Mouse (Mus musculus) midbrain, embryonic 16.5 days (tissue): ENCODE results near the gene Tgfbi. TPM values are rescaled to one million over a fixed set of nuclear protein-coding genes. Genes with fewer than 3 reads are reported as not detected.

ENCODE experiments used
- ATAC-seq: fragments of 200-750 bp; cut with Nextera tagmentation; 2 replicates; pipeline ENCODE4 v1.8.0; 2017; ENCODE audit warnings: moderate TSS enrichment
- H3K27ac ChIP-seq: fragments of 300-500 bp; sonication (generic); 2 replicates; pipeline ENCODE4 v1.5.1; 2014; ENCODE audit warnings: mild to moderate bottlenecking, low read length, mixed read lengths
- H3K27me3 ChIP-seq: fragments of 300-500 bp; sonication (generic); 2 replicates; pipeline ENCODE4 v1.6.1; 2014; ENCODE audit warnings: low read depth, low read length, mixed read lengths; ENCODE audit not compliant: control insufficient read depth, insufficient read depth
- H3K36me3 ChIP-seq: fragments of 300-500 bp; sonication (generic); 2 replicates; pipeline ENCODE4 v1.6.1; 2014; ENCODE audit warnings: mild to moderate bottlenecking, low read length, moderate library complexity, mixed read lengths; ENCODE audit not compliant: control insufficient read depth, insufficient read depth
- H3K4me1 ChIP-seq: fragments of 300-500 bp; sonication (generic); 2 replicates; pipeline ENCODE4 v1.6.1; 2014; ENCODE audit warnings: mild to moderate bottlenecking, low read length, mixed read lengths; ENCODE audit not compliant: control insufficient read depth, insufficient read depth
- H3K4me2 ChIP-seq: fragments of 300-500 bp; sonication (generic); 2 replicates; pipeline ENCODE4 v1.6.1; 2014; ENCODE audit warnings: mild to moderate bottlenecking, low read length, mixed read lengths
- H3K4me3 ChIP-seq: fragments of 300-500 bp; sonication (generic); 2 replicates; pipeline ENCODE4 v1.5.1; 2014; ENCODE audit warnings: low read depth, mild to moderate bottlenecking, low read length, moderate library complexity, mixed read lengths
- H3K9ac ChIP-seq: fragments of 300-500 bp; sonication (generic); 2 replicates; pipeline ENCODE4 v1.6.1; 2014; ENCODE audit warnings: low read depth, low read length, mixed read lengths
- H3K9me3 ChIP-seq: fragments of 300-500 bp; sonication (generic); replicated peaks from 2 replicates; pipeline ENCODE4 v1.6.1; 2014; ENCODE audit warnings: mild to moderate bottlenecking, low read length, mixed read lengths; ENCODE audit not compliant: control insufficient read depth, poor library complexity, severe bottlenecking
- WGBS: fragments of 180-500 bp; shearing (Covaris S2); extraction: QIAGEN DNeasy Blood & Tissue Kit; methylation state at CpG from one replicate; pipeline ENCODE4 v1.1.7; 2014; 5-methylcytosine and 5-hydroxymethylcytosine counted together
- polyA plus RNA-seq: library from polyadenylated mRNA; unstranded; fragments of >200 nt; fragmentation: Nextera tagmentation; extraction: Ambion mirVana; gene quantifications from 2 replicates; pipeline ENCODE4 v1.2.1, GENCODE M21; 2015

Tgfbi gene
- polyA plus RNA-seq, 1 experiment from 2014 or later: 2.9 TPM

DNA sequence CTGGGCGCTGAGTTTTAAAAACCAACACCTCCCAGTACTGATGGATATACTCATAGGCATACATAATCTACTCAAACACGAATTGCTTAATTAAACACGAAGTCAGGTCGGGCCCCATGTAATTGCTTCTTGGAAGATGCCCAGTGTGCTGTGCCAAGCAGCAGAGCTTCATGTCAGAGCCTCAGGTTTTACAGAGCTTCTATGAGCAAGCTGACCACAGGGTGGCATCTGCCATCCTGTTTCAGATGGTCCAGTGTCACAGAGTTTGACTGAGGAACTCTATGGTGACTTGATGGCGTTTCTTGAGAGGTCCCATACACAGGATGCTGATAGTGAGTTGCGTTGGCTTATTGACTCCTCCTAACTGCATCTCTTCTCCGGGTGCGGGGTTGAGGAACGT lies 6.5 kb downstream of the Tgfbi start:
- no peak for ATAC-seq
- H3K27me3 ChIP-seq: peaks cover 16% of the 10 kb centered on the region
- no peak overlapping the region for H3K4me2 ChIP-seq
- no peaks in the 10 kb centered on the region for H3K9me3 ChIP-seq
- H3K9ac ChIP-seq: no peak overlapping the region
- H3K27ac ChIP-seq: no peak overlapping the region
- no peaks in the 10 kb centered on the region for H3K36me3 ChIP-seq
- no peak overlapping the region for H3K4me3 ChIP-seq
- 64% methylated on average over 9 of the region's 9 CpGs for WGBS
- H3K4me1 ChIP-seq: peaks cover 7% of the 10 kb centered on the region; the same call in 1 of the 2 replicates

DNA sequence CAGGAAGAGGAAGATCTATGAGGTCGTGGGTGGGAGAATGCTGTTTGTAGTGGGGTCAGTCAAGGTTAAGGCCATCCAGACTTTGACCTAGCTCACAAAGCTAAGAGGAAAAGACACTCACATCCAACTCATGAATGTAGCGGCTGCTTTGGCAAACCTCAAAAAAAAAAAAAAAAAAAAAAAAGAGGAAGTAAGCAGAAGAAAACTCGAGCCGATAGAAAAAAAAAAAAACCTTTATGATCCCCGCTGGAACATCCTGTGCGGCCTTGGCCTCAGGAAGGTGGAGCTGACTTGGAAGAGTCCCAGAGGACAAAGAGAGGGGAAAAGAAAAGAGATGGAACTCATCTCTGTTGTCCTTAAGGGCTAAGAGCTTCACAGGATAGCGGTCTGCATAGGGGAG lies 7.1 kb downstream of the Tgfbi start:
- Histone ChIP-seq H3K4me1 (peaks cover 7% of the 10 kb centered on the region; the same call in 1 of the 2 replicates), H3K27ac (no peak overlapping the region), H3K9ac (no peak overlapping the region), H3K4me3 (no peak overlapping the region), H3K4me2 (no peak overlapping the region), H3K9me3 (no peaks in the 10 kb centered on the region), H3K27me3 (peaks cover 12% of the 10 kb centered on the region), H3K36me3 (no peaks in the 10 kb centered on the region)
- WGBS: 71% methylated on average over 7 of the region's 7 CpGs
- no peak for ATAC-seq

DNA sequence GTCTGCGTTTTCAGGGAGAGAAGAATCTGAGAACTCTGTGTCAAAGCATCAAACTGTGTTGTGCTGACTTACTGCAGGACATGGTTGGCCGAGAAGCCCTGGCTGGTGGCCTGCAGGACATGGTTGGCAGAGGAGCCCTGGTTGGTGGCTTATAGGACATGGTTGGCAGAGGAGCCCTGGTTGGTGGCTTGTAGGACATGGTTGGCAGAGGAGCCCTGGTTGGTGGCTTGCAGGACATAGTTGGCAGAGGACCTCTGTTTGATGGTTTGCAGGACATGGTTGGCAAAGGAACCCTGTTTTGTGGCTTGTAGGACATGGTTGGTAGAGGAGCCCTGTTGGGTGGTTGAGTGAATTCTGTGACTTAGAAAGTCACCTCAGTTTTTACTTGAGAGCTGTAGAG lies 7.9 kb downstream of the Tgfbi start:
- Histone ChIP-seq H3K36me3 (no peaks in the 10 kb centered on the region), H3K9ac (no peak overlapping the region), H3K9me3 (no peaks in the 10 kb centered on the region), H3K4me3 (no peak overlapping the region), H3K4me1 (peaks cover 4% of the 10 kb centered on the region; the same call in 1 of the 2 replicates), H3K27ac (no peak overlapping the region), H3K27me3 (peaks cover 4% of the 10 kb centered on the region), H3K4me2 (no peak overlapping the region)
- 92% methylated on average over 2 of the region's 2 CpGs for WGBS
- ATAC-seq: no peak

DNA sequence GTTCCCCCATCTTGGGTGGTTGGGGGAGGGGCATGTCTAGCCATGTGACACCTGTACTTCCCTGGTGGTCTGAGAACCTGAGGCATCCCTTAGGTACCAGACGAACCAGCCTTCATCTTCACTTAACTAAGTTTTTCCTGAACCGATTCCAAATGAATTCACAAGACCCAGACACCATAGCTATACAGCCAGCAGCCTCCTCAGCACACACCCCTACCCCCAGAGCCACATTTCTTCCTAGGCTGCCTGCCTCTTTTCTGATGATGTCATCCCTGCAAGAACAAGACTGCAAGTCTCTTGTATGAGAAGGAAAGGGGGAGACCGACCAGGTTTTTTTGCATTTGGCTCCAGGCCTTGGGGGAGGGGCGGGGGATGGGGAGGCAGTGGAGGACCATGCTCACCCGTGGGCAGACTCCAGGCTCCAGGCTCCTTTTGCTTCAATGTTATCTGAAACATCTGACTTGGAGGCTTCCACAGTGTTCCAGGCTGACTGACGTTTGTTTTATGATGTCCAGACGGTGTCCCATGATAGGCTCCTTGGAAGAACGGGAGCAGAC lies 13.0 kb downstream of the Tgfbi start:
- Histone ChIP-seq H3K9ac (no peak overlapping the region), H3K36me3 (no peaks in the 10 kb centered on the region), H3K4me2 (no peak overlapping the region), H3K4me3 (no peak overlapping the region), H3K9me3 (no peaks in the 10 kb centered on the region), H3K4me1 (no peaks in the 10 kb centered on the region; the same call in 1 of the 2 replicates), H3K27me3 (no peaks in the 10 kb centered on the region), H3K27ac (no peak overlapping the region)
- no peak for ATAC-seq
- WGBS: 60% methylated on average over 8 of the region's 8 CpGs

DNA sequence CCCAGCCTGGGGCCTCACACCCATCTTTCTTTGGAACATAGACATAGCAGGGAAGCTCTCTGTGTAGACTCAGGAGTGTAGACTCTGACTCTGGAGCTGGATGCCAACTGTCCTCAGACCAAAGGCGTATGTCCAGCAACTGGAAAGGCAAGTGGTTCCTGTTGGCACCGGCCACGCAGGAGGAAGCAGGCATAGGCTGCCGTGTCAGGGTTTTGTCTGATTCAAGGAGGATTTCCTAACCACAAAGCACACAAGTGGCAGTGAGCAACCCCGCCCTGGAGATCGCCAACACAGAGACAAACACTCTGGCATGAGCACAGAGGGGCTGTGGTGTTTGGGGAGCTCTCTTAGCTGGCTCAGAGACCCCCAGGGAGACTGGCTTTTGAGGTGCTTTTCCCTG lies 17.2 kb downstream of the Tgfbi start:
- H3K27me3 ChIP-seq: no peaks in the 10 kb centered on the region
- H3K4me2 ChIP-seq: no peak overlapping the region
- no peak for ATAC-seq
- 79% methylated on average over 6 of the region's 6 CpGs for WGBS
- no peaks in the 10 kb centered on the region for H3K36me3 ChIP-seq
- H3K9me3 ChIP-seq: no peaks in the 10 kb centered on the region
- H3K27ac ChIP-seq: no peak overlapping the region
- no peak overlapping the region for H3K9ac ChIP-seq
- H3K4me3 ChIP-seq: no peak overlapping the region
- H3K4me1 ChIP-seq: no peaks in the 10 kb centered on the region; the same call in 1 of the 2 replicates

DNA sequence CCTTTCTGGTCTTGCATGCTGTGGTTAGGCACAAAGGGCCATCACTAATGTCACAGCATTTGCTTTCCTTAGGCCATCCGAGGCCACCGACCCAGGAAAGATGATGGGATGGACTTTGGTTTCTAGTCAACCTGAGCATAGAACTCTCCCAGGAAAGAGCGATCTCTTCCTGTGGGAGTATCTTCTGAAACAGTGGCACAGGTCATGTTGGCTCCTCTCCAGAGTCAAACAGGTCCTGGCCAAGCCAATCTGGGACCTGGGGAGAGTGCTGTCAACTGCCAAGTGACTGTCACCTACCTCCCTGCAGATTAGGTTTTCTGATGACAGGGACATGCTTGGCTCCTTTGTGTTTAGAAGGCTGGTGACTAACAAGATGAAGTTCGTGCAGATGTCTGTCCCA lies 20.8 kb downstream of the Tgfbi start:
- Histone ChIP-seq H3K4me3 (no peak overlapping the region), H3K9ac (no peak overlapping the region), H3K9me3 (no peaks in the 10 kb centered on the region), H3K36me3 (no peaks in the 10 kb centered on the region), H3K4me2 (no peak overlapping the region), H3K27ac (no peak overlapping the region), H3K4me1 (no peaks in the 10 kb centered on the region), H3K27me3 (no peaks in the 10 kb centered on the region)
- WGBS: 86% methylated on average over 4 of the region's 4 CpGs
- ATAC-seq: no peak

DNA sequence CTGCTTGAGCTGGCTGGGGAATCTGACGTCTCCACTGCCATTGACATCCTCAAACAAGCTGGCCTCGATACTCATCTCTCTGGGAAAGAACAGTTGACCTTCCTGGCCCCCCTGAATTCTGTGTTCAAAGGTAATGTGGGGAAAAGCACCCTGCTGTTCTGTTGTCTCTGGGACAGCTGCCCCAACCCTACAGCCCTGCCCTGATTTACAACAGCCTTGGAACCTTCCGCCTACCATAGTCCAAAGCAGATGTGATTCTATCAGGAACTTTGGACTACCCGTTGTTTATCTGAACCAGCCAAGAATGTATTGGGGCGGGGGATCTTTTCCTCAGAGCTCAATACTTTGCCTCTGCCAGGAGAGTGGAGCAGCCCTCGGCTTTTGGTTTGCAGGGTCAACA lies 21.2 kb downstream of the Tgfbi start:
- ATAC-seq: no peak
- no peak overlapping the region for H3K27ac ChIP-seq
- H3K9ac ChIP-seq: no peak overlapping the region
- H3K27me3 ChIP-seq: no peaks in the 10 kb centered on the region
- no peak overlapping the region for H3K4me2 ChIP-seq
- no peaks in the 10 kb centered on the region for H3K36me3 ChIP-seq
- WGBS: 64% methylated on average over 6 of the region's 6 CpGs
- no peaks in the 10 kb centered on the region for H3K9me3 ChIP-seq
- H3K4me3 ChIP-seq: no peak overlapping the region
- H3K4me1 ChIP-seq: no peaks in the 10 kb centered on the region

DNA sequence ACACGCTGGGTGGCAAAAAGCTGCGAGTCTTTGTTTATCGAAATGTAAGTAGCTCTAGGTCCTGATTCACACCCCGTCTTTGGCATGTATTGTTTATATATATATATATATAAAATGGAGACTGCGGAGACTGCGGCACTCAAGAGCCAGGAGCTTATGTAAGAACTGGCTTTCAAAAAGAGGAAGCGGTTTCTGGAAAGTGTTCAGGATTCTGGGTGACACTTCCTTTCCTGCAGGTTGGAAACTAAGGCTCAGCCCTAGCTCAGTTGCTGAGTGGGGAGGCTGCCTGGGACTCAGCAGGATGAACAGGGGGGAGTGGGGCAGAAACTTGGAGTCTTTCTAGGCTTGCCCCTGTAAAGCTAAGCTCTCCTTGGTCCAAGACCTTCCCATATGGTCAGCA lies 22.0 kb downstream of the Tgfbi start:
- Histone ChIP-seq H3K27me3 (no peaks in the 10 kb centered on the region), H3K27ac (no peak overlapping the region), H3K4me2 (no peak overlapping the region), H3K4me1 (no peaks in the 10 kb centered on the region), H3K9me3 (no peaks in the 10 kb centered on the region), H3K36me3 (no peaks in the 10 kb centered on the region), H3K4me3 (no peak overlapping the region), H3K9ac (no peak overlapping the region)
- no peak for ATAC-seq
- WGBS: 94% methylated on average over 7 of the region's 7 CpGs

DNA sequence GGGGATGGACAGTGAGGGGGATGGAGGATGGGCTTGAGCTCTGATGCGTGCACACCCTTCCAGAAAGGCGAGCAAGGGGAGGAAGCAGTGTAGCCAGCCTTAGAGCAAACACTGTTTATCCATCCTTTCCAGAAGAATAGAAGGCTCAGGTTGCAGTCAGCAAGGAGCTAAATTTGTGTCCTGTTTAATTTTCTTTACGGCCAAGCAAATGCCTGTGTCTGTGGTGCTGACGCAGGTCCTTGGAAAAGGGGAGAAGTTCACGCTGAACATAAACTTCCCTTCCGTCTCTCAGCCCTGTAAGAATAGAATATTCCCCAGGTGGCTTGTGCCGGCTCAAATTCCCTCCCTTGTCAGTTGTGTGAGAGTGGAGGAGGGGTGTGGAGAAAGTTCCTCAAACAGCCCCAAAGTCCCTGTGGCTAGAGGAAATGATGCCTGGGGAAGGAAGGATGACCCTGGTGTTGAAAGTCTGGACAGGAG lies 24.9 kb downstream of the Tgfbi start:
- no peaks in the 10 kb centered on the region for H3K36me3 ChIP-seq
- H3K27me3 ChIP-seq: no peaks in the 10 kb centered on the region
- no peak overlapping the region for H3K9ac ChIP-seq
- H3K4me3 ChIP-seq: no peak overlapping the region
- no peak for ATAC-seq
- no peaks in the 10 kb centered on the region for H3K9me3 ChIP-seq
- no peak overlapping the region for H3K4me2 ChIP-seq
- WGBS: 39% methylated on average over 7 of the region's 7 CpGs
- no peaks in the 10 kb centered on the region for H3K4me1 ChIP-seq
- H3K27ac ChIP-seq: no peak overlapping the region
